Mouse (Mus musculus): Measurements from ENCODE around the gene Lonp2. TPM values are rescaled to one million over a fixed set of nuclear protein-coding genes. Genes with fewer than 3 reads are reported as not detected.

Gene Lonp2
- polyA plus RNA-seq, 1 experiment from 2014 or later = 93.6 TPM

DNA sequence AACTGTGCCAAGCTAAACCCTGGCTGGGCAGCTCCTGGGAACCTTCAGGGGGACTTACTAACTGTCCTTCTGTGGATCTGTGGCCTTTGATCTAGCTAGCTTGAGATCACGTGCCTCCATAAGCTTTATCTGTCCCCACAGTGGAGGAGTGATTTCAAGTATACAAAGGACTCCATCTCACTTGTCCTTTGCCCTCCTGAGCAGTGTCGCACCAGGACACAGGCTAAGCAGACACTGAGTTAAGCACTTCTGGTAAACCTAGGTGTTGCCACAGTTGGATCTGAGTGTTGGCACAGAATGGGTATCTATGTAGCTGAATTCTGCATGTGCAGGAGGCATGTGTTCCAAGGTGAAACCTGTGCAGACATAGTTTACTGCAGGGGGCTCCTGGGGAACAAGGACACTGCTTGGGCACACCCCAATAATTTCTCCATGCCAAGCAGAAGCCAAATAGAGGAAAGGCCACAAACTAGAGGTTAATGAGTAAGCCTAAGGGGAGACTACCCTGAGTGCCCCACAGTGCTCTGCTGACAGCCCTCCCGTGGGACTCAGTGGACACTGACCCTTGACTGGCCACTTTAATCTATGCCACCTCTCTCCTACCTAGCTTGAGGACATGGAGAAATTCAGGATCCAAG lies 29.6 kb upstream of the Lonp2 start:
- WGBS = 80% methylated on average over 3 of the region's 3 CpGs
- ATAC-seq (ENCODE audit: low FRiP score) = no peak

DNA sequence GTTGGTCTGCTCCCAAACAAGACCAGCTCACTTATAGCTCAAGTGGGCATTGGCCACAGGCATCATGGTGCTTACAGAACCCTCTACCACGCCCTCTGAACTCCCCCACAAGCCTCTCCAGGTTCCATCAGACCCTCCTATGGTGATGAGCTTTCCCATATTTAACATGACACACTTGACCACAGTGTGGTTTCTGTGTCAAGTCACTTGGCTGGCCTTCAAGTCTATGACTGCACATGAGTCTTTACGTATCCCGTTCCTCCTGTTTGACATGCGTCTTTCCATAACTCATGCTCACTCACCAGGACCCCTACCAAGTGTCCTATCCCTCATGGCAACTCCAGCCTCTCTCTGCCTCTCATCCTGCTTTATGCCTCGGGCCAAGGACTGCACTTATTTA lies 28.2 kb upstream of the Lonp2 start:
- no peaks in the 10 kb centered on the region for H3K4me1 ChIP-seq
- no peak overlapping the region for H3K9ac ChIP-seq (replicated peaks)
- no peaks in the 10 kb centered on the region for H3K36me3 ChIP-seq
- H3K4me3 ChIP-seq (replicated peaks) = no peak overlapping the region
- H3K9me3 ChIP-seq (replicated peaks) = no peaks in the 10 kb centered on the region
- 87% methylated on average over 5 of the region's 5 CpGs for WGBS
- H3K27ac ChIP-seq (replicated peaks) = no peak overlapping the region
- H3K27me3 ChIP-seq (replicated peaks) = no peaks in the 10 kb centered on the region
- no peak for ATAC-seq (ENCODE audit: low FRiP score)
- H3K4me2 ChIP-seq = no peak overlapping the region

More for the DNA sequence above, 29.6 kb upstream of the Lonp2 start:
- Histone ChIP-seq H3K9ac (replicated peaks) (no peak overlapping the region), H3K4me2 (no peak overlapping the region), H3K4me3 (replicated peaks) (no peak overlapping the region), H3K27me3 (replicated peaks) (no peaks in the 10 kb centered on the region), H3K9me3 (replicated peaks) (no peaks in the 10 kb centered on the region), H3K27ac (replicated peaks) (no peak overlapping the region), H3K36me3 (no peaks in the 10 kb centered on the region), H3K4me1 (no peaks in the 10 kb centered on the region)

DNA sequence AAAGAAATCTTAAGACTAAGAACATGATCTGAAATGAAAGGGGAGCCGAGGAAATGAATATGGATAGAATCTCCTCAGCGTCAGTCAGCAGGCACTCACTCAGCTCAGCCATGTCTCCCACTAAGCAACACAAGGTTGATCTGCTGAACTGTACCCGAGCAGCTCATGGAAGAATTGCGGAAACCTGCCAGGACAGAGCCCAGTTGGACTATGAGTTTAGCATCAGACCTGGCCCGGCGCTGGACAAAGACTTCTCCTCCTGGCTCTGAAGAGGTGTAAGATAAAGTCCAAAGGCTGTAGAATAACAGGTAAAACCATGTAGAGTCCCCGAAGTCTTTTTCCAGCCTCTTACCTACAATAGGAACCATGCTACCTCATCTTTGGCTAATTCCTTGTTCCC lies 26.2 kb upstream of the Lonp2 start:
- Histone ChIP-seq H3K9me3 (replicated peaks) (no peaks in the 10 kb centered on the region), H3K27me3 (replicated peaks) (no peaks in the 10 kb centered on the region), H3K4me1 (no peaks in the 10 kb centered on the region), H3K27ac (replicated peaks) (no peak overlapping the region), H3K9ac (replicated peaks) (no peak overlapping the region), H3K4me2 (no peak overlapping the region), H3K36me3 (no peaks in the 10 kb centered on the region), H3K4me3 (replicated peaks) (no peak overlapping the region)
- 93% methylated on average over 7 of the region's 7 CpGs for WGBS
- ATAC-seq (ENCODE audit: low FRiP score) = no peak

DNA sequence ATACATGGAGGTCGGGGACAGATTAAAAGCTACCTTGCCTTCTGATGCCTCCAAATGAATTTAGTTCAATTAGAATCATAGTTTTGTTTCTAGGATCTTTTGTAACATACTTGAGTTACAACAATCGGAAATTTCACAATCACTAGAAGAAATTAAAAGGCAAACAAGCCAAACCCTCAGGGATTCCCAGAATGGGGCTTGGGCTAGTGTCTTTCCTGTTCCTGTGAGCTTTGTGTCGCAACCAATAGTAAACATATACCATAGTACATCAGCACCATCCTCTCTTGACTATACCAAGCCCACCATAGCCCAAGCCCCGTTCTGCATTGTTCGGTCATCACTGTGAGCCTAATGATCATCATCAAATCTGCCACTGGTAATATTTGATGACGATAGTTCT lies 24.5 kb upstream of the Lonp2 start:
- no peak for ATAC-seq (ENCODE audit: low FRiP score)
- Histone ChIP-seq H3K27me3 (replicated peaks) (no peaks in the 10 kb centered on the region), H3K4me1 (no peaks in the 10 kb centered on the region), H3K27ac (replicated peaks) (no peak overlapping the region), H3K9ac (replicated peaks) (no peak overlapping the region), H3K36me3 (no peaks in the 10 kb centered on the region), H3K4me3 (replicated peaks) (no peak overlapping the region), H3K4me2 (no peak overlapping the region), H3K9me3 (replicated peaks) (no peaks in the 10 kb centered on the region)
- WGBS = 92% methylated on average over 6 of the region's 6 CpGs

DNA sequence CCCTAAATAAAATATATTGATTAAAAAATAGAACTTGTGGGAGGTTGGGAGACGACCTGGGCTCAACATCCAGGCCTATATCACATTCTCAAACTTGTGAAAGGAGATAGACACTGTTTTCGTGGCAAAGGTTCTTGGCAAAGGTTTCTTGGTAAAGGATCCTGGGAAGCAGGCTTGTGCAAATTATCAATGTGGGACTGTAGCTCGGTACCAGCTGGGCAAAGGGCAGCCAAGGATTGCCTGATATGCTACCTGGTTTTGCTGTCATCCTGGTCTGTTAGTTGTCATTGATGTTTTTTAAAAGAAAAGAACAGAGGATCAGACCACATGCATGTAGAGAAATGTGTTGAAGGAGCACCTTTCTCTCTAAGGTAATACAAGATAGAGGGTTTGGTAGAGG lies 23.5 kb upstream of the Lonp2 start:
- Histone ChIP-seq H3K4me2 (no peak overlapping the region), H3K4me1 (no peaks in the 10 kb centered on the region)

DNA sequence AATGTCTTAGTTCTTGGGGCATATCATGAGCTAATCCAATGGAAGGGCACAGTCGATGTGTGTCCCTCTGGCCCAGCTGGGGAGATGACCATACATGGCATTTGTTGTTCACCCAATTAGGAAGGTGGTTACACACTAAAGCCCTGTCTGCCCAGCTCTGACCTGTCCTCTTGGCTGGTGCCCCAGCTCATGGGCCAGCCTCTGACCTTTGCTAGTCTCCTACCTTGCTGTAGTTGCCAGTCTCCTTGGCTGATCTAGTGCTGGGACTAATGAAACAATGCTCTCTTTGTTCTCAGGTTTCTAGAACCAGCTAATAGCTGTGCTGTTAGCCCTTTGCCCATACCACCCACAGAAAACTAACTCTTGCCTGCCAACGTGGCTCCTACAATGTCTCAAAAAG lies 20.7 kb upstream of the Lonp2 start:
- no peak overlapping the region for H3K9ac ChIP-seq (replicated peaks)
- H3K36me3 ChIP-seq = no peaks in the 10 kb centered on the region
- H3K4me3 ChIP-seq (replicated peaks) = no peak overlapping the region
- WGBS = 60% methylated on average over 2 of the region's 2 CpGs
- H3K4me2 ChIP-seq = no peak overlapping the region
- no peaks in the 10 kb centered on the region for H3K27me3 ChIP-seq (replicated peaks)
- no peaks in the 10 kb centered on the region for H3K9me3 ChIP-seq (replicated peaks)
- H3K4me1 ChIP-seq = no peaks in the 10 kb centered on the region
- ATAC-seq (ENCODE audit: low FRiP score) = no peak
- H3K27ac ChIP-seq (replicated peaks) = no peak overlapping the region

More for the DNA sequence above, 23.5 kb upstream of the Lonp2 start:
- no peaks in the 10 kb centered on the region for H3K36me3 ChIP-seq
- no peak overlapping the region for H3K9ac ChIP-seq (replicated peaks)
- no peak for ATAC-seq (ENCODE audit: low FRiP score)
- no peak overlapping the region for H3K27ac ChIP-seq (replicated peaks)
- WGBS = 85% methylated on average over 3 of the region's 3 CpGs
- no peak overlapping the region for H3K4me3 ChIP-seq (replicated peaks)
- no peaks in the 10 kb centered on the region for H3K27me3 ChIP-seq (replicated peaks)
- H3K9me3 ChIP-seq (replicated peaks) = no peaks in the 10 kb centered on the region

DNA sequence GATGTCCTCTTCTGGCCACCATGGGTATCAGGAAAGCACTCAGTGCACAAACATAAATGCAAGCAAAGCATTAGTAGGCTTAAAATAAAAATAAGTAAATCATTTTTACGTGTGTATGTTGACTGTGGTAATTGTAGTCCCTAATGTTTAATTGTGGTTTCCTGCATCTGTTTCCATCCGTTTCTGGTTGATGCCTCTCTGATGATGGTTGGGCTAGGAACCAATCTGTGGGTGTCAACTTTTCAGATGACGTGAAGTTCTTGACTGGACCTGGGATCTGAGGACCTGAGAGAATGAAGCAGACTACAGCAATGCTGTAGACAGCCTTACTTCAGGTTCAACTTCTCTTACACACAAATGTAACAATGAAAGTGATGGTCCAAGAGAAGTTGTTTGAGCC lies 19.2 kb upstream of the Lonp2 start:
- Histone ChIP-seq H3K4me2 (no peak overlapping the region), H3K9ac (replicated peaks) (no peak overlapping the region), H3K27ac (replicated peaks) (no peak overlapping the region), H3K27me3 (replicated peaks) (no peaks in the 10 kb centered on the region), H3K4me1 (no peaks in the 10 kb centered on the region), H3K36me3 (no peaks in the 10 kb centered on the region), H3K9me3 (replicated peaks) (no peaks in the 10 kb centered on the region), H3K4me3 (replicated peaks) (no peak overlapping the region)
- no peak for ATAC-seq (ENCODE audit: low FRiP score)
- 74% methylated on average over 3 of the region's 3 CpGs for WGBS

DNA sequence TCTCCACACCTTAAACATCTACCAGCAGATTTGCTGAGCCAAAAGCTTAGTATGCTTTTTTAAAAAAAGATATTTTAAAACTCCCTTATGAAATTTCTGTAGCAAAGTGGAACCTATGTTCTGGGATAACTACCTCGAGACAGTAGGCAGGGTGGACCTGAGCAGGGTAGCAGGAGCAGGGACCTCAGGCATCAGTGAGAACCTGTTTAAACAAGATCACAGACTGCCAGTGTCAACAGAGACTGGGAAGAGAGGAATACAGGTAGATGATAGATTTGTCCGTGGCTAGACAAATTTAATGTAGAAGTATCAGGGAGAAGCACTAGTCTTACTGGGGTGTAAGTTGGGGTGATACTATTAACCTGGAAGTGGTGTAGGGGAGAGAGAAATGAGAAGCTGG lies 10.0 kb upstream of the Lonp2 start:
- 77% methylated on average over 2 of the region's 2 CpGs for WGBS
- no peaks in the 10 kb centered on the region for H3K4me1 ChIP-seq
- H3K4me3 ChIP-seq (replicated peaks) = no peak overlapping the region

DNA sequence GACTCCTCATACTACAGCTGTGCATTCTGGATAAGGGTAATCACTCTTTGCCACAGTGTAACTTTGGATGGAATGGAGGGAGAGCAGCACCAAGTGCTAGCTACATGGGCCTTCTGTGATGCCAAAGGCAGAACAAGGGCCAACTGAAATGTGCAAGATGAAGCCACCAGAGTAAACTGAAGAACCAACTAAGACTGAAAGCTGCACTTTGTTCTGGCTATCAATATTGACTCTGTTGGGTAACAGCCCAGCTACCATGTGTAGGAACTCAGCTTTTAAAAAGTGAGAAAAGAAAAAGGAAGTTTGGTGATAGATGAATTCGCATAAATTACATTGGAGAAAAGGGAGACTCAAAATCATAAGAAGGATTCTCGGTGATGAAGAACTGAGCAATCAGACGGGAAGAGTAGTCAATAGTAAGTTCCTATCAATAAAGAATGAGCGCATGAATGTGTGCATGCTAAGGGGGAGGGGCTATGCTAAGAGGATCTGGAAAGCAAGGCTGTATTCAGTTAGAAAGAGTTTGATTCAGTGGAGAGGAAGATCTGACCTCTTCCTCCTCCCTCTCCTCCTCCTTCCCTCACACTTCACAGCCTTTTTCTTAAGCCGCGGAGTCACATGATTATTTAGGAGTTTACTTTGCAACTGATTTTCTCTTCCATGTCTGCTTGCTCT lies 8.6 kb upstream of the Lonp2 start:
- no peak for ATAC-seq (ENCODE audit: low FRiP score)
- Histone ChIP-seq H3K9ac (replicated peaks) (no peak overlapping the region), H3K36me3 (no peaks in the 10 kb centered on the region), H3K27ac (replicated peaks) (no peak overlapping the region), H3K4me2 (no peak overlapping the region), H3K9me3 (replicated peaks) (no peaks in the 10 kb centered on the region), H3K4me3 (replicated peaks) (no peak overlapping the region), H3K27me3 (replicated peaks) (no peaks in the 10 kb centered on the region), H3K4me1 (no peaks in the 10 kb centered on the region)
- 95% methylated on average over 6 of the region's 6 CpGs for WGBS

More for the DNA sequence above, 10.0 kb upstream of the Lonp2 start:
- Histone ChIP-seq H3K4me2 (no peak overlapping the region), H3K9me3 (replicated peaks) (no peaks in the 10 kb centered on the region), H3K27ac (replicated peaks) (no peak overlapping the region), H3K36me3 (no peaks in the 10 kb centered on the region), H3K27me3 (replicated peaks) (no peaks in the 10 kb centered on the region), H3K9ac (replicated peaks) (no peak overlapping the region)
- no peak for ATAC-seq (ENCODE audit: low FRiP score)

DNA sequence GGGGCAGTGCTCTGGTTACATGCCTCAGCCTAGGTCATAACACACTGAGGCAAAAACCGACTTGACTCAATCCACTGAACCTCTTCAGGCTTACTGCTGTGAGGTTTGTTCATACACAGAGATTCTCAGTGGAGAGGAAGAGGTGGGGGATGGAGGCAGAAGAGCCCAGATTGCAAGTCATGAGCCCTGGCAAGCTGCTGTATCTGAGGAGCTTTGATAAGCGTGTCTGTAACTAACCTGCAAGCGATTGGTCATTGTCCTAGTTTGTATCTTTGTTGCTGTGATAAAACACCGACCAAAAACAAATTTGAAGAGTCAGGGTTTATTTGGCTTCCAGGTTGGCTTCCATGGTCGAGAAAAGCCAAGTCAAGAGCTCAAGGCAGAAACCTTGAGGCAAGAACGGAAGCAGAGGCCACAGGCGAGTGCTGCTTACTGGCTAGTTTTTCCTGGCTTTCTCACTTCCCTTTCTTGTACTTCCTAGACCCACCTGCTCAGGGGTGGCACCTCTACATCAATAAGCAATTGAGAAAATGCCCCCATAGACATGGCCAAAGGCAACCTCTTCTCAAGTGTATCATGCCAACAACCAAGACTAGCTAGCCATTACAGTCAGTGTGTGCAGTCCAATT lies 6.0 kb upstream of the Lonp2 start:
- Histone ChIP-seq H3K4me2 (no peak overlapping the region), H3K4me1 (no peaks in the 10 kb centered on the region), H3K27me3 (replicated peaks) (no peaks in the 10 kb centered on the region), H3K27ac (replicated peaks) (no peak overlapping the region), H3K4me3 (replicated peaks) (no peak overlapping the region), H3K9me3 (replicated peaks) (no peaks in the 10 kb centered on the region), H3K36me3 (no peaks in the 10 kb centered on the region), H3K9ac (replicated peaks) (no peak overlapping the region)
- ATAC-seq (ENCODE audit: low FRiP score) = no peak
- 76% methylated on average over 7 of the region's 7 CpGs for WGBS

DNA sequence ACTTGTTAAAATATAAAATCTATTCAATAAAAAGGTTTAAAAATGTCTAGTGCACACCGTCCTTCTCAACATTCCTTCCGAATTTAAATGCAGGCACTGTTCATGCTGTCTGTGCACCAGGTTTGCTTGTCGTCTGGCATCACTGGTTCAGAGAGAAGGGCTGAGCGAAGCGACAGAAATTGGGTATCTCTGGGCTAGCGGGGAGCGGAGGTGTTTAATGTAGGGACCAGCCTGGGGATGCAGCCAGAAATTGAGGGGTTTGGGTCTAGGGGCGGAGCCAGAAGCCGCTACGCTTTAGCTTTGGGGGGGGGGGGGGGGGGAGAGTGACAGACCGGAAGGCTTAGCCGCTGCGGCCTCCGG lies 312 bp upstream of the Lonp2 start:
- ATAC-seq (ENCODE audit: low FRiP score) = no peak

DNA sequence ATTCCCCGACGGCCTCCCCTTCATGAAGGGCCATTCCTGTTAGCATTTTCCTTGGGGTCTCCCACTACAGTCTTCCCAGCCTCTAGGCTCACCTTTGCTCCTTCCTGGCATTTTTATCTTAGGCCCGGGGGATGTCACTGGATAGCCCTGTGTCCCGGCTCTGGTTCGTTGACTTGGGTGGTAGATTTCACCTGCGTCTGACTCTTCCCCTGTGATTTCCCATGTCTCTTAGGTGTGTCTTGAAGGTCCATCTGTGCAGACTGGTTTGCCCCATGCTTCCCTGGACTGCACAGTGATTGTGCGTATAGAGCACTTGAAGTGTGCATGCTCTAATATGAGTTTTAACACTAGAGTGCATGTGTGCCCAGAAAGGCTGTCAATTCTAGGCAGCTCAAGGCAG lies 1.1 kb downstream of the Lonp2 start:
- H3K4me3 ChIP-seq (replicated peaks) = peak overlapping the region; percentile 68
- 62% methylated on average over 7 of the region's 7 CpGs for WGBS
- H3K4me1 ChIP-seq = peaks cover 23% of the 10 kb centered on the region
- peak overlapping the region; percentile 57 for H3K9ac ChIP-seq (replicated peaks)
- H3K27me3 ChIP-seq (replicated peaks) = no peaks in the 10 kb centered on the region
- no peak overlapping the region for H3K27ac ChIP-seq (replicated peaks)
- ATAC-seq (ENCODE audit: low FRiP score) = no peak
- no peaks in the 10 kb centered on the region for H3K9me3 ChIP-seq (replicated peaks)
- no peaks in the 10 kb centered on the region for H3K36me3 ChIP-seq
- peak overlapping the region; percentile 84 for H3K4me2 ChIP-seq

More for the DNA sequence above, 312 bp upstream of the Lonp2 start:
- WGBS = under 1% methylated on average over 14 of the region's 14 CpGs
- H3K4me2 ChIP-seq = peak overlapping the region; percentile 84
- no peaks in the 10 kb centered on the region for H3K27me3 ChIP-seq (replicated peaks)
- peak overlapping the region; percentile 68 for H3K4me3 ChIP-seq (replicated peaks)
- H3K4me1 ChIP-seq = peaks cover 23% of the 10 kb centered on the region
- H3K9ac ChIP-seq (replicated peaks) = peak overlapping the region; percentile 65
- no peaks in the 10 kb centered on the region for H3K9me3 ChIP-seq (replicated peaks)
- H3K36me3 ChIP-seq = no peaks in the 10 kb centered on the region
- H3K27ac ChIP-seq (replicated peaks) = peak overlapping the region; percentile 93

Measured in neural tube, embryonic 15.5 days (tissue).